Mouse (Mus musculus) limb, embryonic 14.5 days (tissue): Measurements from ENCODE around the gene Ints3. TPM values are rescaled to one million over a fixed set of nuclear protein-coding genes. Genes with fewer than 3 reads are reported as not detected.

ENCODE experiments used
- ATAC-seq: fragments of 200-750 bp; cut with Nextera tagmentation; 2 replicates; pipeline ENCODE4 v1.8.0; 2017; ENCODE audit warnings: low read depth, moderate number of reproducible peaks, moderate TSS enrichment; ENCODE audit not compliant: low FRiP score
- DNase-seq: peaks from one replicate; pipeline ENCODE4 v3.0.0-alpha.2; 2015; ENCODE audit warnings: low spot score
- H3K27ac ChIP-seq: fragments of 300-500 bp; sonication (generic); replicated peaks from 2 replicates; pipeline ENCODE4 v1.5.1; 2014; ENCODE audit warnings: low read depth, mild to moderate bottlenecking, low read length, moderate library complexity, mixed read lengths
- H3K27me3 ChIP-seq: fragments of 300-500 bp; sonication (generic); 2 replicates; pipeline ENCODE4 v1.6.1; 2014; ENCODE audit warnings: low read length, mixed read lengths; ENCODE audit not compliant: control insufficient read depth, insufficient read depth
- H3K36me3 ChIP-seq: fragments of 300-500 bp; sonication (generic); 2 replicates; pipeline ENCODE4 v1.6.1; 2014; ENCODE audit warnings: mild to moderate bottlenecking, low read length, moderate library complexity, mixed read lengths; ENCODE audit not compliant: control insufficient read depth, insufficient read depth
- H3K4me1 ChIP-seq: fragments of 300-500 bp; sonication (generic); 2 replicates; pipeline ENCODE4 v1.6.1; 2014; ENCODE audit warnings: antibody characterized with exemption, low read length, mixed read lengths; ENCODE audit not compliant: control insufficient read depth, insufficient read depth
- H3K4me2 ChIP-seq: fragments of 300-500 bp; sonication (generic); replicated peaks from 2 replicates; pipeline ENCODE4 v1.6.1; 2014; ENCODE audit warnings: low read depth, mild to moderate bottlenecking, low read length, moderate library complexity; ENCODE audit not compliant: severe bottlenecking
- H3K4me3 ChIP-seq: fragments of 300-500 bp; sonication (generic); replicated peaks from 2 replicates; pipeline ENCODE4 v1.5.1; 2014; ENCODE audit warnings: low read length
- H3K9ac ChIP-seq: fragments of 300-500 bp; sonication (generic); 2 replicates; pipeline ENCODE4 v1.6.1; 2014; ENCODE audit warnings: mild to moderate bottlenecking, low read depth, low read length, moderate library complexity; ENCODE audit not compliant: severe bottlenecking
- H3K9me3 ChIP-seq: fragments of 300-500 bp; sonication (generic); 2 replicates; pipeline ENCODE4 v1.6.1; 2016; ENCODE audit warnings: low read length; ENCODE audit not compliant: control insufficient read depth
- POLR2A ChIP-seq: fragments of 200-500 bp; IDR thresholded peaks from 2 replicates; pipeline ENCODE4 v1.8.0; 2012; ENCODE audit warnings: inconsistent platforms, mild to moderate bottlenecking, moderate library complexity, borderline replicate concordance; ENCODE audit not compliant: insufficient read depth, insufficient read length; ENCODE audit errors: extremely low read depth
- WGBS: fragments of 180-500 bp; shearing (Covaris S2); extraction: QIAGEN DNeasy Blood & Tissue Kit; methylation state at CpG from one replicate; pipeline ENCODE4 v1.1.7; 2014; 5-methylcytosine and 5-hydroxymethylcytosine counted together
- polyA plus RNA-seq, 2 experiments: library from polyadenylated mRNA; depleted of rRNA in 1 of 2; stranded (reverse) in 1 of 2; unstranded in 1 of 2; fragments of >200 nt; fragmentation: Nextera tagmentation in 1 of 2; extraction: Ambion mirVana in 1 of 2; gene quantifications; 2 replicates each; pipeline versions ENCODE4 v1.2.1 to v1.2.3; 2012 to 2014

Ints3 gene
- polyA plus RNA-seq, 2 experiments: 26.0 to 52.8 TPM

- WGBS: 88% methylated on average over 10 of the region's 10 CpGs
Observed at GRCm38 (mm10) chr3:90386817-90387216, 46.6 kb downstream of the Ints3 start.

GRCm38 (mm10) chr3:90384851-90385375, 48.5 kb downstream of the Ints3 start:
- H3K9me3 ChIP-seq: no peaks in the 10 kb centered on the region
- no peak overlapping the region for H3K9ac ChIP-seq
- H3K27me3 ChIP-seq: no peaks in the 10 kb centered on the region
- no peak overlapping the region for H3K27ac ChIP-seq
- H3K4me1 ChIP-seq: peaks cover 21% of the 10 kb centered on the region
- peaks cover 35% of the 10 kb centered on the region for H3K36me3 ChIP-seq
- DNase-seq (no peak), ATAC-seq (no peak)
- no peak overlapping the region for H3K4me2 ChIP-seq
- WGBS: 65% methylated on average over 7 of the region's 7 CpGs
- TF ChIP-seq POLR2A: no peak
- H3K4me3 ChIP-seq: no peak overlapping the region

More at GRCm38 (mm10) chr3:90386817-90387216, 46.6 kb downstream of the Ints3 start:
- no peaks in the 10 kb centered on the region for H3K9me3 ChIP-seq
- no peak overlapping the region for H3K27ac ChIP-seq
- TF ChIP-seq POLR2A: no peak
- ATAC-seq: no peak
- no peak overlapping the region for H3K9ac ChIP-seq
- H3K27me3 ChIP-seq: no peaks in the 10 kb centered on the region
- H3K4me2 ChIP-seq: peak overlapping the region; percentile 91; the same call in 1 of the 2 replicates
- H3K36me3 ChIP-seq: peaks cover 43% of the 10 kb centered on the region
- H3K4me1 ChIP-seq: peaks cover 34% of the 10 kb centered on the region
- H3K4me3 ChIP-seq: no peak overlapping the region
- DNase-seq: no peak

- Histone ChIP-seq H3K4me3 (no peak overlapping the region), H3K9ac (no peak overlapping the region), H3K27me3 (no peaks in the 10 kb centered on the region), H3K36me3 (peaks cover 35% of the 10 kb centered on the region), H3K27ac (no peak overlapping the region), H3K4me2 (no peak overlapping the region), H3K4me1 (peaks cover 18% of the 10 kb centered on the region), H3K9me3 (no peaks in the 10 kb centered on the region)
- no peak for DNase-seq
- ATAC-seq: no peak
- WGBS: 86% methylated on average over 4 of the region's 4 CpGs
- no peak for TF ChIP-seq POLR2A
Observed at GRCm38 (mm10) chr3:90383690-90384089, 49.7 kb downstream of the Ints3 start.

GRCm38 (mm10) chr3:90381727-90382126, 51.7 kb downstream of the Ints3 start:
- H3K4me3 ChIP-seq: no peak overlapping the region
- no peak for DNase-seq
- no peak overlapping the region for H3K4me2 ChIP-seq
- TF ChIP-seq POLR2A: no peak
- WGBS: 65% methylated on average over 11 of the region's 11 CpGs
- no peak for ATAC-seq
- no peaks in the 10 kb centered on the region for H3K4me1 ChIP-seq
- H3K27ac ChIP-seq: no peak overlapping the region
- no peaks in the 10 kb centered on the region for H3K27me3 ChIP-seq
- no peaks in the 10 kb centered on the region for H3K9me3 ChIP-seq
- no peak overlapping the region for H3K9ac ChIP-seq
- peaks cover 30% of the 10 kb centered on the region for H3K36me3 ChIP-seq

- DNase-seq: no peak
- no peak for TF ChIP-seq POLR2A
- no peaks in the 10 kb centered on the region for H3K36me3 ChIP-seq
- H3K4me1 ChIP-seq: no peaks in the 10 kb centered on the region
- no peak overlapping the region for H3K9ac ChIP-seq
- ATAC-seq: no peak
- H3K27me3 ChIP-seq: no peaks in the 10 kb centered on the region
- no peak overlapping the region for H3K4me2 ChIP-seq
- no peak overlapping the region for H3K4me3 ChIP-seq
- 88% methylated on average over 5 of the region's 5 CpGs for WGBS
- no peaks in the 10 kb centered on the region for H3K9me3 ChIP-seq
- no peak overlapping the region for H3K27ac ChIP-seq
Observed at GRCm38 (mm10) chr3:90378496-90378895, 54.9 kb downstream of the Ints3 start.

- no peak overlapping the region for H3K9ac ChIP-seq
- WGBS: 80% methylated on average over 1 of the region's 1 CpGs
Observed at GRCm38 (mm10) chr3:90376247-90376585, 57.2 kb downstream of the Ints3 start.

More at GRCm38 (mm10) chr3:90376247-90376585, 57.2 kb downstream of the Ints3 start:
- H3K27me3 ChIP-seq: no peaks in the 10 kb centered on the region
- no peak overlapping the region for H3K4me3 ChIP-seq
- no peak for TF ChIP-seq POLR2A
- H3K4me2 ChIP-seq: no peak overlapping the region
- no peak overlapping the region for H3K27ac ChIP-seq
- DNase-seq (no peak), ATAC-seq (no peak)
- H3K36me3 ChIP-seq: no peaks in the 10 kb centered on the region
- no peaks in the 10 kb centered on the region for H3K9me3 ChIP-seq
- H3K4me1 ChIP-seq: no peaks in the 10 kb centered on the region
